Mouse (Mus musculus): ENCODE measurements around the gene Parm1.

Parm1 gene

GRCm38 (mm10) chr5:91654331-91655048, 137.1 kb downstream of the Parm1 start:
- no peak for DNase-seq (ENCODE audit: low spot score)

DNA sequence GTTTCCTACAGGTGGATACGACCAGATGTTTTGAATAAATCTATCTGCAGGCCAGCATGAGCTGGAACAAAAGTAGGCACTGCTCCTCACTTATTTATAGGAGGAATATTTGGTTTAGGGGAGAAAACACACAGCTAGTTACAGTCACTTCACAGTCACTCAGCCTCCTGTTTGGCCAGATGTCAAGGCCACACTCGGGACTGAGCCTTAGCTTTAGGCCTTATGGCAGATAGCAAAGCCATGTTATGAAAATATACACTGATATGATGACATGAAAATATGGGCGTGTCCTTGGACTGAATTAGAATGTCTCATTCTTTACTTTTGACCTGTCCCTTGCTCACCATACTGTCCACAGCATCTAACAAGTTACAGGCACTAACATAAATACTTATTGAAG, 137.8 kb downstream of the Parm1 start:
- DNase-seq (ENCODE audit: low spot score): no peak

- DNase-seq (ENCODE audit: low spot score): peak; percentile 71
These were observed 145.3 kb downstream of the Parm1 start for GRCm38 (mm10) chr5:91662715-91663114.

DNA sequence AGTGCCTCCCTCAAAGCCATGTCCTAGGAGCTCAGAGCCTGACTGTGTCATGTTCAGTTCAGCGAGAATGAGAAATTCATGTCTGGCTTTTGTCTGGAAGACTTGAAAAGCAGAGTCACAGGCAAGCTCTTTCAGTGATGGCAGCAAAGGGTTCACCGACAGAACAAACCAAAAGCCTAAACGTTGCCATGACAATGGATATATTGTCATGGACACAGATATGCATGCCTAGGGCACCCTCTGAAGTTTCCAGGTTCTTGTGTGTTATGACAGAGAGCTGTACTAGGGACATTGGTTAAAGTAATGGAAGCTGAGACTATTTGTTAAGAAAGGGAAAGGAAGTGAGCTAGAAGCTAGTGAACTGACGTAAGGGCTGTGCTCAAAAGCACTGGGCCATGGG, 149.7 kb downstream of the Parm1 start:
- no peak for DNase-seq (ENCODE audit: low spot score)

- no peak for DNase-seq (ENCODE audit: low spot score)
These were observed 151.8 kb downstream of the Parm1 start for GRCm38 (mm10) chr5:91669235-91669634.
